ENCODE assay signal across 24 mouse cellular contexts in genomic region chr13:120223012-120223659, GRCm38 (mm10). TPM values are rescaled to one million over a fixed set of nuclear protein-coding genes. Genes with fewer than 3 reads are reported as not detected.
DNase-seq lines count a peak whose midpoint lies in the region; ATAC-seq and TF ChIP-seq lines count a peak whose summit lies in the region.
"Not testable (repeated sequence)": the region's sequence is repeated elsewhere in the genome, so short reads cannot be mapped to it uniquely, and the experiment has no call there.
"Had no signal": no experiment of that assay in that cellular context is flagged by ENCODE, and none has a peak within 500 bp of the region (broad histone marks: within the 10 kb centered on the region; RNA-seq: fewer than 3 reads in every experiment).

No protein-coding gene starts in this region.

- H3K36me3 ChIP-seq in forebrain, embryonic 11.5 days (ENCODE audit: control insufficient read depth, insufficient read depth, low read length); midbrain, embryonic 11.5 days (ENCODE audit: control insufficient read depth, insufficient read depth, low read length): not testable (repeated sequence)

- H3K4me3 ChIP-seq in cerebellum, adult 2 months (replicated peaks; ENCODE audit: insufficient read depth, low read depth, low read length); forebrain, embryonic 11.5 days (ENCODE audit: low read depth, low read length); layer of hippocampus, adult 2 months; midbrain, embryonic 11.5 days (ENCODE audit: low read depth, low read length): not testable (repeated sequence)

- H3K4me1 ChIP-seq in cerebellum, adult 2 months (ENCODE audit: control insufficient read depth, insufficient read depth, low read length); forebrain, embryonic 11.5 days (replicated peaks; ENCODE audit: control insufficient read depth, insufficient read depth, low read length); midbrain, embryonic 11.5 days (ENCODE audit: control insufficient read depth, insufficient read depth, low read length): not testable (repeated sequence)

- DNase-seq in ZHBTc4 (ENCODE audit: low read depth, low spot score): peak; percentile 39
- peak; percentile 5 to 10 for DNase-seq in cerebellum, adult 2 months
- peak; percentile 6 to 10 for DNase-seq in cerebellum, postnatal 10 days
- peak; percentile 24 for DNase-seq in forebrain, embryonic 11.5 days (ENCODE audit: low spot score)
- DNase-seq in layer of hippocampus, adult 2 months (ENCODE audit: low spot score in 2 of 2); midbrain, embryonic 11.5 days (ENCODE audit: low spot score, missing footprints): not testable (repeated sequence)

- not testable (repeated sequence) for H3K9me3 ChIP-seq in forebrain, embryonic 11.5 days (ENCODE audit: control insufficient read depth, low read length); midbrain, embryonic 11.5 days (ENCODE audit: control insufficient read depth, low read length)

- WGBS in cerebellum, adult 2 months: 95% methylated on average over 16 of the region's 25 CpGs
- WGBS in forebrain, embryonic 11.5 days: 95% methylated on average over 16 of the region's 25 CpGs
- WGBS in midbrain, embryonic 11.5 days: 95% methylated on average over 16 of the region's 25 CpGs

- not testable (repeated sequence) for H3K27me3 ChIP-seq in cerebellum, adult 2 months (ENCODE audit: control insufficient read depth, insufficient read depth, low read length); forebrain, embryonic 11.5 days (ENCODE audit: control insufficient read depth, insufficient read depth, low read length); midbrain, embryonic 11.5 days (ENCODE audit: control insufficient read depth, insufficient read depth, low read length)

- not testable (repeated sequence) for TF ChIP-seq CTCF in cerebellum, adult 2 months (IDR thresholded peaks at IDR 0.05; ENCODE audit: borderline replicate concordance, insufficient read depth, low read depth, low read length)
- peak; percentile 48 for TF ChIP-seq CTCF in layer of hippocampus, adult 2 months (conservative IDR thresholded peaks at IDR 0.05)

- not testable (repeated sequence) for H3K27ac ChIP-seq in cerebellum, adult 2 months (ENCODE audit: insufficient read depth, low read length); forebrain, embryonic 11.5 days (ENCODE audit: low read depth, low read length); layer of hippocampus, adult 2 months; midbrain, embryonic 11.5 days (ENCODE audit: low read depth, low read length)

- ATAC-seq in forebrain, embryonic 11.5 days (replicated peaks; ENCODE audit: low FRiP score): not testable (repeated sequence)
- ATAC-seq in midbrain, embryonic 11.5 days (ENCODE audit: low FRiP score): 0 out of 2 replicates have a peak, but pooled peaks have one; percentile 35

- TF ChIP-seq POLR2A in cerebellum, adult 2 months (IDR thresholded peaks at IDR 0.05; ENCODE audit: borderline replicate concordance, insufficient read depth, low read length): not testable (repeated sequence)

- H3K4me2 ChIP-seq in forebrain, embryonic 11.5 days (ENCODE audit: low read depth, low read length, severe bottlenecking); midbrain, embryonic 11.5 days: not testable (repeated sequence)

- not testable (repeated sequence) for H3K9ac ChIP-seq in forebrain, embryonic 11.5 days (ENCODE audit: low read length); midbrain, embryonic 11.5 days (ENCODE audit: low read length)

RNA-seq across cellular contexts. Expression of gene Gm21762, which starts 7.4 kb away (rescaled TPM):
- polyA plus RNA-seq in cerebellum, adult 2 months (2012; rRNA removed): not detected in 2 replicates
- not detected in 2 replicates for polyA plus RNA-seq in forebrain, embryonic 11.5 days (2014; fragmentation: Nextera tagmentation; extraction: Ambion mirVana)
- not detected for total RNA-seq in layer of hippocampus, adult 2 months (2021)
- not detected in 2 replicates for polyA plus RNA-seq in midbrain, embryonic 11.5 days (2014; fragmentation: Nextera tagmentation; extraction: Ambion mirVana)
- total RNA-seq: adrenal gland, adult 2 months; adrenal gland, postnatal 36 days; gastrocnemius, postnatal 10 days; gastrocnemius, postnatal 4 days; heart, adult 2 months; heart, postnatal 14 days; MEL had no signal
- polyA plus RNA-seq: adrenal gland, adult 2 months; cortical plate, adult 2 months; embryonic facial prominence, embryonic 12.5 days; forebrain, embryonic 12.5 days; forebrain, embryonic 16.5 days; frontal cortex, adult 2 months; heart, adult 2 months; heart, embryonic 11.5 days; heart, embryonic 15.5 days; hindbrain, embryonic 10.5 days; hindbrain, embryonic 14.5 days; intestine, embryonic 16.5 days had no signal

RNA-seq across cellular contexts. Expression of gene Gm21731, which starts 15.8 kb away (rescaled TPM):
- polyA plus RNA-seq in cerebellum, adult 2 months (2012; rRNA removed): not detected in 2 replicates
- polyA plus RNA-seq in forebrain, embryonic 11.5 days (2014; fragmentation: Nextera tagmentation; extraction: Ambion mirVana): not detected in 2 replicates
- not detected for total RNA-seq in layer of hippocampus, adult 2 months (2021)
- polyA plus RNA-seq in midbrain, embryonic 11.5 days (2014; fragmentation: Nextera tagmentation; extraction: Ambion mirVana): not detected in 2 replicates
- total RNA-seq: adrenal gland, adult 2 months; adrenal gland, postnatal 36 days; gastrocnemius, postnatal 10 days; gastrocnemius, postnatal 4 days; heart, adult 2 months; heart, postnatal 14 days; MEL had no signal
- polyA plus RNA-seq: adrenal gland, adult 2 months; cortical plate, adult 2 months; embryonic facial prominence, embryonic 12.5 days; forebrain, embryonic 12.5 days; forebrain, embryonic 16.5 days; frontal cortex, adult 2 months; heart, adult 2 months; heart, embryonic 11.5 days; heart, embryonic 15.5 days; hindbrain, embryonic 10.5 days; hindbrain, embryonic 14.5 days; intestine, embryonic 16.5 days; kidney, adult 2 months had no signal

RNA-seq across cellular contexts. Expression of gene AF067061, which starts 39.8 kb away (rescaled TPM):
- not detected in 2 replicates for polyA plus RNA-seq in cerebellum, adult 2 months (2012; rRNA removed)
- not detected in 2 replicates for polyA plus RNA-seq in forebrain, embryonic 11.5 days (2014; fragmentation: Nextera tagmentation; extraction: Ambion mirVana)
- total RNA-seq in layer of hippocampus, adult 2 months (2021): not detected
- polyA plus RNA-seq in midbrain, embryonic 11.5 days (2014; fragmentation: Nextera tagmentation; extraction: Ambion mirVana): not detected in 2 replicates
- total RNA-seq: adrenal gland, adult 2 months; adrenal gland, postnatal 36 days; gastrocnemius, postnatal 10 days; gastrocnemius, postnatal 4 days; heart, adult 2 months; heart, postnatal 14 days; MEL had no signal
- polyA plus RNA-seq: adrenal gland, adult 2 months; cortical plate, adult 2 months; embryonic facial prominence, embryonic 12.5 days; forebrain, embryonic 12.5 days; forebrain, embryonic 16.5 days; frontal cortex, adult 2 months; heart, adult 2 months; heart, embryonic 11.5 days; heart, embryonic 15.5 days; hindbrain, embryonic 10.5 days; hindbrain, embryonic 14.5 days; intestine, embryonic 16.5 days; kidney, adult 2 months had no signal

RNA-seq across cellular contexts. Expression of gene Gm21818, which starts 50.9 kb away (rescaled TPM):
- polyA plus RNA-seq in cerebellum, adult 2 months (2012; rRNA removed): not detected in 2 replicates
- not detected in 2 replicates for polyA plus RNA-seq in forebrain, embryonic 11.5 days (2014; fragmentation: Nextera tagmentation; extraction: Ambion mirVana)
- total RNA-seq in layer of hippocampus, adult 2 months (2021): not detected
- not detected in 2 replicates for polyA plus RNA-seq in midbrain, embryonic 11.5 days (2014; fragmentation: Nextera tagmentation; extraction: Ambion mirVana)
- total RNA-seq: adrenal gland, adult 2 months; adrenal gland, postnatal 36 days; gastrocnemius, postnatal 10 days; gastrocnemius, postnatal 4 days; heart, adult 2 months; heart, postnatal 14 days; MEL had no signal
- polyA plus RNA-seq: adrenal gland, adult 2 months; cortical plate, adult 2 months; embryonic facial prominence, embryonic 12.5 days; forebrain, embryonic 12.5 days; forebrain, embryonic 16.5 days; frontal cortex, adult 2 months; heart, adult 2 months; heart, embryonic 11.5 days; heart, embryonic 15.5 days; hindbrain, embryonic 10.5 days; hindbrain, embryonic 14.5 days; intestine, embryonic 16.5 days; kidney, adult 2 months had no signal
